Mouse (Mus musculus) liver, embryonic 14.5 days (tissue): ENCODE data around the gene Tpp2.

Experiments
- CTCF ChIP-seq: IDR thresholded peaks from 2 replicates; pipeline ENCODE4 v1.5.1; 2016; ENCODE audit warnings: antibody characterized with exemption, low read depth, control low read depth
- EP300 ChIP-seq: IDR thresholded peaks from 2 replicates; pipeline ENCODE4 v1.6.1; 2016; ENCODE audit warnings: antibody characterized with exemption, low read depth

DNA sequence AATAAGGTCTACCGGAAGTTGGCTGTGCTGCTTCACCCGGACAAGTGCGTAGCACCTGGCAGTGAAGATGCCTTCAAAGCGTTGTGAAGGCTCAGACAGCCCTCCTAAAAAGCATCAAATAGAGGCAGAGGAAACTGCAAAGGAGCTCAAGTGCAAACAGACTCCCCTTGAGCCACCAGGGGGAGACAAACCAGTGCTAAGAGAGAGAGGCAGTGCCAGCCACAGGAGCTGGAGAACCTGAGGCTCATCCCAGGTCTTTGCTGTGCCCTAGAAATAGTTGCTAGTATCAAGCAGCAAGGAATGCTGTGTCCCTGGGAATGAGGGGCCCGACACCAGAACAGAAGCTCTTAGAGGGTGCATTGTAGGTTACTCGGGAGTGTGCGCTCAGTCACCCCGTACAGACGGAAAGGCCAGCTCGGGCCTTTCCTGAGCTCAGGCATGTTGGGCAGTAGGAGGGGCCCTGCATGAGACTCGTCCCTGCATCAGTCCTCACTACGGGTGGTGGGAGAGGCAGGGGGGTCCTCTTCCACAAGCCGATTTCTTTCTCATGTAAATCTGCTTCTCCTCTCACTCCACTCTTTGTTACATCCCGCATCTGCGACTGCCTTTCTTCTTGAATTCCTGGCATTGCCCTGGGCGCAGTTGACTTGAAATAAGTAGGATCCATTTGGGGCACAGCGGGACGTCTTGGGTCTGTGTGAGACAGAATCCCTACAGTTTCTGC is 34.3 kb upstream of the Tpp2 start:
- TF ChIP-seq CTCF (peak; percentile 82), EP300 (no peak)
